Mouse (Mus musculus) liver, embryonic 12.5 days (tissue): ENCODE measurements around the gene Mfsd2a. TPM values are rescaled to one million over a fixed set of nuclear protein-coding genes. Genes with fewer than 3 reads are reported as not detected.

Experiments
- ATAC-seq: fragments of 200-750 bp; cut with Nextera tagmentation; 2 replicates; pipeline ENCODE4 v1.8.0; 2017; ENCODE audit warnings: moderate number of reproducible peaks, mild to moderate bottlenecking, moderate library complexity
- H3K27ac ChIP-seq: fragments of 300-500 bp; sonication (generic); 2 replicates; pipeline ENCODE4 v1.5.1; 2016; ENCODE audit warnings: mild to moderate bottlenecking
- H3K27me3 ChIP-seq: fragments of 300-500 bp; sonication (generic); replicated peaks from 2 replicates; pipeline ENCODE4 v1.6.1; 2016; ENCODE audit warnings: mild to moderate bottlenecking, moderate library complexity
- H3K36me3 ChIP-seq: fragments of 300-500 bp; sonication (generic); 2 replicates; pipeline ENCODE4 v1.6.1; 2016; ENCODE audit warnings: mild to moderate bottlenecking, moderate library complexity
- H3K4me1 ChIP-seq: fragments of 300-500 bp; sonication (generic); 2 replicates; pipeline ENCODE4 v1.6.1; 2016
- H3K4me2 ChIP-seq: fragments of 300-500 bp; sonication (generic); 2 replicates; pipeline ENCODE4 v1.6.1; 2016; ENCODE audit warnings: mild to moderate bottlenecking, moderate library complexity
- H3K4me3 ChIP-seq: fragments of 300-500 bp; sonication (generic); 2 replicates; pipeline ENCODE4 v1.5.1; 2016; ENCODE audit warnings: mild to moderate bottlenecking, moderate library complexity
- H3K9ac ChIP-seq: fragments of 300-500 bp; sonication (generic); 2 replicates; pipeline ENCODE4 v1.6.1; 2016; ENCODE audit warnings: mild to moderate bottlenecking, moderate library complexity
- H3K9me3 ChIP-seq: fragments of 300-500 bp; sonication (generic); replicated peaks from 2 replicates; pipeline ENCODE4 v1.6.1; 2016; ENCODE audit warnings: mild to moderate bottlenecking, moderate library complexity
- WGBS: fragments of 180-500 bp; shearing (Covaris S2); methylation state at CpG from one replicate; pipeline ENCODE4 v1.1.7; 2016; ENCODE audit not compliant: insufficient replicate concordance; 5-methylcytosine and 5-hydroxymethylcytosine counted together
- polyA plus RNA-seq: library from polyadenylated mRNA; unstranded; fragments of >200 nt; fragmentation: Nextera tagmentation; extraction: Ambion mirVana; gene quantifications from 2 replicates; pipeline ENCODE4 v1.2.1, GENCODE M21; 2016

The Mfsd2a gene
- polyA plus RNA-seq, 1 experiment from 2014 or later: 0.14 TPM

GRCm38 (mm10) chr4:122974976-122975520 is 14.1 kb upstream of the Mfsd2a start:
- H3K4me2 ChIP-seq: no peak overlapping the region
- H3K4me1 ChIP-seq: no peaks in the 10 kb centered on the region
- H3K27me3 ChIP-seq: peaks cover 18% of the 10 kb centered on the region; the same call in 1 of the 2 replicates
- H3K4me3 ChIP-seq: no peak overlapping the region
- H3K36me3 ChIP-seq: no peaks in the 10 kb centered on the region
- H3K9me3 ChIP-seq: no peaks in the 10 kb centered on the region
- ATAC-seq: no peak
- H3K27ac ChIP-seq: no peak overlapping the region
- H3K9ac ChIP-seq: no peak overlapping the region
- WGBS: 63% methylated on average over 5 of the region's 5 CpGs

GRCm38 (mm10) chr4:122972056-122972455 is 11.1 kb upstream of the Mfsd2a start:
- no peak for ATAC-seq
- H3K4me3 ChIP-seq: no peak overlapping the region
- H3K9ac ChIP-seq: no peak overlapping the region
- peaks cover 10% of the 10 kb centered on the region; the same call in 1 of the 2 replicates for H3K27me3 ChIP-seq
- H3K4me2 ChIP-seq: no peak overlapping the region
- no peaks in the 10 kb centered on the region for H3K9me3 ChIP-seq
- WGBS: 53% methylated on average over 8 of the region's 8 CpGs
- no peaks in the 10 kb centered on the region for H3K36me3 ChIP-seq
- no peaks in the 10 kb centered on the region for H3K4me1 ChIP-seq
- no peak overlapping the region for H3K27ac ChIP-seq

- WGBS: 48% methylated on average over 4 of the region's 4 CpGs
- Histone ChIP-seq H3K27me3 (peaks cover 14% of the 10 kb centered on the region; the same call in 1 of the 2 replicates), H3K4me2 (no peak overlapping the region), H3K27ac (no peak overlapping the region), H3K36me3 (no peaks in the 10 kb centered on the region), H3K9ac (no peak overlapping the region), H3K4me3 (no peak overlapping the region), H3K4me1 (no peaks in the 10 kb centered on the region), H3K9me3 (no peaks in the 10 kb centered on the region)
- no peak for ATAC-seq
Measured at GRCm38 (mm10) chr4:122971646-122972045, 10.7 kb upstream of the Mfsd2a start.

GRCm38 (mm10) chr4:122971191-122971590 is 10.2 kb upstream of the Mfsd2a start:
- Histone ChIP-seq H3K4me1 (no peaks in the 10 kb centered on the region), H3K27ac (no peak overlapping the region), H3K36me3 (no peaks in the 10 kb centered on the region), H3K9ac (no peak overlapping the region), H3K27me3 (peaks cover 17% of the 10 kb centered on the region), H3K4me2 (no peak overlapping the region), H3K4me3 (no peak overlapping the region), H3K9me3 (no peaks in the 10 kb centered on the region)
- no peak for ATAC-seq
- 65% methylated on average over 4 of the region's 4 CpGs for WGBS

- Histone ChIP-seq H3K9me3 (no peaks in the 10 kb centered on the region), H3K27me3 (peaks cover 33% of the 10 kb centered on the region), H3K9ac (no peak overlapping the region), H3K27ac (no peak overlapping the region), H3K4me1 (no peaks in the 10 kb centered on the region), H3K4me3 (no peak overlapping the region), H3K4me2 (no peak overlapping the region), H3K36me3 (no peaks in the 10 kb centered on the region)
- no peak for ATAC-seq
- WGBS: 42% methylated on average over 4 of the region's 4 CpGs
Measured at GRCm38 (mm10) chr4:122968106-122968505, 7.1 kb upstream of the Mfsd2a start.

GRCm38 (mm10) chr4:122962751-122963150 is 1.8 kb upstream of the Mfsd2a start:
- Histone ChIP-seq H3K27me3 (peaks cover 83% of the 10 kb centered on the region), H3K4me3 (no peak overlapping the region), H3K9me3 (no peaks in the 10 kb centered on the region), H3K9ac (no peak overlapping the region), H3K27ac (no peak overlapping the region), H3K36me3 (no peaks in the 10 kb centered on the region), H3K4me2 (no peak overlapping the region), H3K4me1 (peaks cover 20% of the 10 kb centered on the region)
- ATAC-seq: no peak
- WGBS: 53% methylated on average over 8 of the region's 8 CpGs

- H3K36me3 ChIP-seq: no peaks in the 10 kb centered on the region
- ATAC-seq: no peak
- peak overlapping the region; percentile 46; the same call in 1 of the 2 replicates for H3K4me3 ChIP-seq
- 30% methylated on average over 6 of the region's 6 CpGs for WGBS
- no peak overlapping the region for H3K27ac ChIP-seq
- peaks cover 20% of the 10 kb centered on the region for H3K4me1 ChIP-seq
- peak overlapping the region; percentile 69 for H3K4me2 ChIP-seq
- H3K27me3 ChIP-seq: peaks cover 87% of the 10 kb centered on the region
- H3K9ac ChIP-seq: no peak overlapping the region
- no peaks in the 10 kb centered on the region for H3K9me3 ChIP-seq
Measured at GRCm38 (mm10) chr4:122961589-122961988, 601 bp upstream of the Mfsd2a start.

GRCm38 (mm10) chr4:122960321-122961099 is 478 bp downstream of the Mfsd2a start:
- peaks cover 79% of the 10 kb centered on the region for H3K27me3 ChIP-seq
- peaks cover 29% of the 10 kb centered on the region for H3K4me1 ChIP-seq
- no peaks in the 10 kb centered on the region for H3K36me3 ChIP-seq
- no peaks in the 10 kb centered on the region for H3K9me3 ChIP-seq
- no peak overlapping the region for H3K9ac ChIP-seq
- ATAC-seq: no peak
- no peak overlapping the region for H3K27ac ChIP-seq
- peak overlapping the region; percentile 46 for H3K4me3 ChIP-seq
- under 1% methylated on average over 43 of the region's 43 CpGs for WGBS
- H3K4me2 ChIP-seq: peak overlapping the region; percentile 69

GRCm38 (mm10) chr4:122959816-122960215 is 1.2 kb downstream of the Mfsd2a start:
- Histone ChIP-seq H3K27ac (no peak overlapping the region), H3K4me1 (peaks cover 36% of the 10 kb centered on the region), H3K36me3 (no peaks in the 10 kb centered on the region), H3K9me3 (no peaks in the 10 kb centered on the region), H3K4me2 (peak overlapping the region; percentile 69), H3K27me3 (peaks cover 79% of the 10 kb centered on the region), H3K4me3 (peak overlapping the region; percentile 46), H3K9ac (no peak overlapping the region)
- no peak for ATAC-seq
- 12% methylated on average over 8 of the region's 8 CpGs for WGBS

- H3K36me3 ChIP-seq: no peaks in the 10 kb centered on the region
- no peak for ATAC-seq
- H3K27me3 ChIP-seq: peaks cover 67% of the 10 kb centered on the region
- peaks cover 41% of the 10 kb centered on the region for H3K4me1 ChIP-seq
- 71% methylated on average over 6 of the region's 6 CpGs for WGBS
- no peak overlapping the region for H3K27ac ChIP-seq
- H3K4me3 ChIP-seq: no peak overlapping the region
- no peaks in the 10 kb centered on the region for H3K9me3 ChIP-seq
- no peak overlapping the region for H3K9ac ChIP-seq
- no peak overlapping the region for H3K4me2 ChIP-seq
Measured at GRCm38 (mm10) chr4:122958491-122959031, 2.4 kb downstream of the Mfsd2a start.

GRCm38 (mm10) chr4:122956301-122956700 is 4.7 kb downstream of the Mfsd2a start:
- H3K9me3 ChIP-seq: no peaks in the 10 kb centered on the region
- WGBS: 82% methylated on average over 4 of the region's 6 CpGs
- ATAC-seq: no peak
- H3K27ac ChIP-seq: no peak overlapping the region
- H3K36me3 ChIP-seq: no peaks in the 10 kb centered on the region
- H3K4me1 ChIP-seq: peaks cover 36% of the 10 kb centered on the region
- peaks cover 55% of the 10 kb centered on the region for H3K27me3 ChIP-seq
- no peak overlapping the region for H3K4me3 ChIP-seq
- H3K4me2 ChIP-seq: peak overlapping the region; percentile 67; the same call in 1 of the 2 replicates
- H3K9ac ChIP-seq: no peak overlapping the region

GRCm38 (mm10) chr4:122955412-122956136 is 5.4 kb downstream of the Mfsd2a start:
- peak; percentile 98 for ATAC-seq
- H3K4me2 ChIP-seq: peak overlapping the region; percentile 67
- peak overlapping the region; percentile 66 for H3K9ac ChIP-seq
- no peaks in the 10 kb centered on the region for H3K9me3 ChIP-seq
- H3K36me3 ChIP-seq: no peaks in the 10 kb centered on the region
- peak overlapping the region; percentile 41; the same call in 1 of the 2 replicates for H3K27ac ChIP-seq
- peaks cover 53% of the 10 kb centered on the region for H3K27me3 ChIP-seq
- peaks cover 29% of the 10 kb centered on the region for H3K4me1 ChIP-seq
- 10% methylated on average over 17 of the region's 17 CpGs for WGBS
- H3K4me3 ChIP-seq: peak overlapping the region; percentile 33
